Mouse (Mus musculus) olfactory bulb, adult 2 months (tissue): ENCODE results near the gene H2al1h. TPM values are rescaled to one million over a fixed set of nuclear protein-coding genes. Genes with fewer than 3 reads are reported as not detected.
"Not testable (repeated sequence)": the region's sequence is repeated elsewhere in the genome, so short reads cannot be mapped to it uniquely, and the experiment has no call there.

Source experiments
- H3K27ac ChIP-seq: fragments of 200-500 bp; 2 replicates; pipeline ENCODE4 v1.5.1; 2012; ENCODE audit warnings: low read depth, low read length; ENCODE audit not compliant: insufficient read depth
- H3K4me1 ChIP-seq: fragments of 200-500 bp; 2 replicates; pipeline ENCODE4 v1.6.1; 2012; ENCODE audit warnings: low read length; ENCODE audit not compliant: control insufficient read depth, insufficient read depth
- H3K4me3 ChIP-seq: fragments of 200-500 bp; 2 replicates; pipeline ENCODE4 v1.5.1; 2012; ENCODE audit warnings: mild to moderate bottlenecking, low read depth, low read length, moderate library complexity; ENCODE audit not compliant: insufficient read depth
- CTCF ChIP-seq: fragments of 200-500 bp; IDR thresholded peaks from 2 replicates; pipeline ENCODE4 v1.5.1; 2012; ENCODE audit warnings: low read depth, mild to moderate bottlenecking, low read length, moderate library complexity; ENCODE audit not compliant: insufficient read depth
- POLR2A ChIP-seq: fragments of 200-500 bp; IDR thresholded peaks from 2 replicates; pipeline ENCODE4 v1.6.1; 2012; ENCODE audit warnings: mild to moderate bottlenecking, low read depth, low read length, moderate library complexity; ENCODE audit not compliant: insufficient read depth
- WGBS: fragments of 180-500 bp; shearing (Covaris S2); methylation state at CpG from one replicate; pipeline ENCODE4 v1.1.7; 2018; 5-methylcytosine and 5-hydroxymethylcytosine counted together
- polyA plus RNA-seq: library from polyadenylated mRNA; stranded (reverse); fragments of >200 nt; gene quantifications from 2 replicates; pipeline ENCODE4 v1.2.4, GENCODE M21; 2012; ENCODE audit warnings: low replicate concordance; ENCODE audit not compliant: missing spikeins, insufficient read depth, insufficient read length

Gene H2al1h
- polyA plus RNA-seq, result not detected in 2 replicates

DNA sequence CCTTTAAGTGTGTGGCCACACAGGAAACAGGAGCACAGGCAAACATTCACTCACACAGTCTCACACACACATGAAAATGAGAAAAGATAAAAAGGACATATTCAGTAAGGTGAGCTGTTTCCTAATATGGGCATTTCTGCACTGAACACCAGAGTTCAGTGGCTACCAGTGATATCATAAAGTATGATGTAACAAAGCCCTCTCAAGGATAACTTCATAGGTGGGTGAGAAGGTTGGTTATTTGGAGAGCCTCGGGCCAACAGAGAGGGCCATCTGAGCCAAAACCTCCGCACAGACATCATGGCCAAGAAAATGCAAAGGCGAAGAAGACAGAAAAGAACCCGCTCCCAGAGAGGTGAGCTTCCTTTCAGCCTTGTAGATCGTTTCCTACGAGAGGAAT is at the start of gene H2al1h:
Gene H2al1h (plus strand): TSS at position 301 of the 400 bp plus-strand sequence.
- no CpG with 5 or more reads among the region's 6 CpGs for WGBS
- H3K4me1 ChIP-seq, H3K27ac ChIP-seq, H3K4me3 ChIP-seq: not testable (repeated sequence)

DNA sequence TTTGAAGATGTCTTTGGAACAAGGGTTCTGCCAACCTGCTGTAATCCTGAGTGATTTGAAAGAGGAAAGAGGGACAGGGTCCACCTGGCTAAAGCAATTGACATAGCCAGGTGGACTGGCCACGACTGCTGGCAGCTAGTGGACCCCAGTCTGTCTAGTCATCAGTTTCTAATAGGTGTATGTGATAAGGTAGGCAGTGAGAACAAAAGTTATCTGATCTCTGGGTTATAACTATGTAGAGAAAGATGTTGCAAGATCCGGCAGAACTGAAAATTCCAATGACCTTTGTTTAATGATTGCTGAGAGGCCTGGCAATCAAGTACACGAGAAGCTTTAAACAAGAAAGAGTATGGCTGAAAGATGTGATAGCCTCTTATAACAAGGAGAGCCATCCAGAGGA is 48.1 kb upstream of the H2al1h start:
- WGBS, result 87% methylated on average over 3 of the region's 3 CpGs
- TF ChIP-seq POLR2A (no peak), CTCF (no peak)
- H3K27ac ChIP-seq, result no peak overlapping the region
- H3K4me3 ChIP-seq, result no peak overlapping the region
- no peaks in the 10 kb centered on the region for H3K4me1 ChIP-seq

DNA sequence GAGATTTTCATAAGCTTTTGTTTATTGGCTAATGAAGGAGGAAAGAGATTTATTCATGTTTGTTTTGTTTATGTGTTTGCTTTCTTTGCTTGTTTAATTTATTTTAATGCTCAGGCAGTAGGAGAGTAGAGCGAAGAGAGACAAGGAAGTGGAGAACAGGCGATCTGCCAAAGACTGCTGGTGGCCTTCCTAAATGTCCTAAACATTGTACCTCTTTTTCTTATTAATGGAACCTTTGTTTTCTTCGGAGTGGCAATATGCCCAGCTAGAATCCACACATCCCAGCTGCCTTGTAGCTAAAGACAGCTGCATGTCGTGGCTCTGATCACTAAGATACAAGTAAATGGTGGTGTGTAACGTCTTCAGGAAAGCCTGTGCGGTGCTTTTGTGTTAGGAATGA is 44.2 kb upstream of the H2al1h start:
- no peak for TF ChIP-seq CTCF
- TF ChIP-seq POLR2A, result no peak
- H3K27ac ChIP-seq, result no peak overlapping the region
- WGBS, result 69% methylated on average over 6 of the region's 6 CpGs
- no peaks in the 10 kb centered on the region for H3K4me1 ChIP-seq
- no peak overlapping the region for H3K4me3 ChIP-seq

DNA sequence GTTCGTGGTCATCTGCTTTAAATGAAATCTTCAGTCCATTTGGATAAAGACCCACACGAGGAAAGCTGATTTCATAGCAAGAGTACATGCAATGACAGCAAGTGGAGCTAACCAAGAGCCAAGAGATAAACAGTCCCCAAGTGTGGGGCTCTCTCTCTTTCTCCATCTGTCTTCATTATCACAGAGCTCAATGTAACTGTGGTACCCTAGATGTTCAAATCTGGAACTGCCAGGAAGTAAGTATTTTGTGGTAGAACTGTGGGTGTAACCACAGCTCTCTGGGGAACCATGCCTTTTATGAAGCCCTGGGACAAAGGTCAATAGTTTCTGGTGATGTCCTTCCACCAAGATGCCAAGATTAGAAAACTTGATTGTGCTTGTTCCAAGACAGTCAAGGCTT is 40.6 kb upstream of the H2al1h start:
- TF ChIP-seq POLR2A, result no peak
- 78% methylated on average over 2 of the region's 2 CpGs for WGBS
- Histone ChIP-seq H3K27ac (no peak overlapping the region), H3K4me3 (no peak overlapping the region), H3K4me1 (no peaks in the 10 kb centered on the region)

DNA sequence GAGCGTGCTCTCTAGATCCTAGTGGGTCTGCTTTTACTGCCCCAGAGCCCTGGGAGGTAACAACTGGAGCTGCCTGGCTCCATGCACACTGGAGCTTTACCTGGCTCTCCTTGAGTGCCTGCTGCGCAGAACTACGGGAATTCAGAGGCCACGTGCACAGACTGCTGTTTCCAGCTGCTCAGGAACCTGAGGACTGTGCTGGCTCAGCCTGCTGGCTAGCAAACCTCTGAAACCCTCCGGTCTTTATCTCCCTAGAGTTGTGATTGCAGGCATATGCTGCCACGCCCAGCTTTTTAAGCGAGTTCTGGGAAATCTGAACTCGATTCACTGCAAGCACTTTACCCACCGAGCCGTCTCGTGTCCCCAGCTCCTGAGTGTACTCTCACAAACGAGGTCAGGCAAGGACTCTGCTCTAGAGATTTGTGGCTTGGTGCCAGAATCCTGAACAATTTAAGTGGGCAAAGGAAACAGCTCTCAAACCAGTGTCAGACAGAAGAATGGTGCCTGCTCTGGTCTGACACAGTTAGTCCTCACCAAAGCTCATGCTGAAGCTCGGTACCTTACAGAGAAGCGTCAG is 32.9 kb upstream of the H2al1h start:
- WGBS, result 67% methylated on average over 14 of the region's 14 CpGs

DNA sequence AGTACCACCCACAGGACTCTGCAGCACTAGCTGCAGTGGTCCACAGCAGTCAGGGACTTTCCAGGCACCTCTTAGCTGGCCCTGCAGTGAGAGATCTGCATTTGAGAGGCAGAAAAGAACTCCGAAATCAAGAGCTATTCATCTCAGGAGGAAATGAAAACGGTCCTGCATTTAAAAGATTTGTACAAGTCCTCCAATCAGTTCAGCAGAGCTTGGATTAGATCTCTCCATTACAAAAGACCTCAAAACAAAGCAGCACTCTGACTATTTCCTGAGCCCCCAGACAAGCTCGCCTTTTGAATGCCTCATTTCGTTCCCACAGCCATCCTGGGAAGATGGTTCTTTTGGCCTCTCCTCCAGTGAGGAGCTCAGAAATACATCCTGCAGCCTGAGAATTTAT is 32.0 kb upstream of the H2al1h start:
- Histone ChIP-seq H3K4me1 (no peaks in the 10 kb centered on the region), H3K27ac (no peak overlapping the region), H3K4me3 (no peak overlapping the region)
- WGBS, result 63% methylated on average over 4 of the region's 4 CpGs
- no peak for TF ChIP-seq POLR2A
- no peak for TF ChIP-seq CTCF

More for the DNA sequence above, 32.9 kb upstream of the H2al1h start:
- no peak overlapping the region for H3K4me3 ChIP-seq
- no peak overlapping the region for H3K27ac ChIP-seq
- TF ChIP-seq CTCF (no peak), POLR2A (no peak)
- H3K4me1 ChIP-seq, result no peaks in the 10 kb centered on the region

DNA sequence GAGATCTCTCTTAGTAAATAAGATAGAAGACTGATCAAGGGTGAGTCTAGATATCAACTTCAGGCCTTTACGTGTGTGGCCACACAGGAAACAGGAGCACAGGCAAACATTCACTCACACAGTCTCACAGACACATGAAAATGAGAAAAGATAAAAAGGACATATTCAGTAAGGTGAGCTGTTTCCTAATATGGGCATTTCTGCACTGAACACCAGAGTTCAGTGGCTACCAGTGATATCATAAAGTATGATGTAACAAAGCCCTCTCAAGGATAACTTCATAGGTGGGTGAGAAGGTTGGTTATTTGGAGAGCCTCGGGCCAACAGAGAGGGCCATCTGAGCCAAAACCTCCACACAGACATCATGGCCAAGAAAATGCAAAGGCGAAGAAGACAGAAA is 22.3 kb upstream of the H2al1h start, which contains the start of gene H2al1a:
Gene H2al1a (plus strand): TSS at position 301 of the 400 bp plus-strand sequence.
- not testable (repeated sequence) for H3K4me3 ChIP-seq, H3K4me1 ChIP-seq, H3K27ac ChIP-seq
- no CpG with 5 or more reads among the region's 3 CpGs for WGBS

DNA sequence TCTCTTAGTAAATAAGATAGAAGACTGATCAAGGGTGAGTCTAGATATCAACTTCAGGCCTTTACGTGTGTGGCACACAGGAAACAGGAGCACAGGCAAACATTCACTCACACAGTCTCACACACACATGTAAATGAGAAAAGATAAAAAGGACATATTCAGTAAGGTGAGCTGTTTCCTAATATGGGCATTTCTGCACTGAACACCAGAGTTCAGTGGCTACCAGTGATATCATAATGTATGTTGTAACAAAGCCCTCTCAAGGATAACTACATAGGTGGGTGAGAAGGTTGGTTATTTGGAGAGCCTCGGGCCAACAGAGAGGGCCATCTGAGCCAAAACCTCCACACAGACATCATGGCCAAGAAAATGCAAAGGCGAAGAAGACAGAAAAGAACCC is 19.2 kb upstream of the H2al1h start, which contains the start of gene H2al1b:
Gene H2al1b (plus strand): TSS at position 301 of the 400 bp plus-strand sequence.
- not testable (repeated sequence) for H3K4me1 ChIP-seq, H3K4me3 ChIP-seq
- 100% methylated on average over 1 of the region's 3 CpGs for WGBS

DNA sequence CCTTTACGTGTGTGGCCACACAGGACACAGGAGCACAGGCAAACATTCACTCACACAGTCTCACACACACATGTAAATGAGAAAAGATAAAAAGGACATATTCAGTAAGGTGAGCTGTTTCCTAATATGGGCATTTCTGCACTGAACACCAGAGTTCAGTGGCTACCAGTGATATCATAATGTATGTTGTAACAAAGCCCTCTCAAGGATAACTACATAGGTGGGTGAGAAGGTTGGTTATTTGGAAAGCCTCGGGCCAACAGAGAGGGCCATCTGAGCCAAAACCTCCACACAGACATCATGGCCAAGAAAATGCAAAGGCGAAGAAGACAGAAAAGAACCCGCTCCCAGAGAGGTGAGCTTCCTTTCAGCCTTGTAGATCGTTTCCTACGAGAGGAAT is 15.9 kb upstream of the H2al1h start, which contains the start of gene H2al1c:
Gene H2al1c (plus strand): TSS at position 301 of the 400 bp plus-strand sequence.
- H3K4me3 ChIP-seq, H3K4me1 ChIP-seq, H3K27ac ChIP-seq: not testable (repeated sequence)
- 100% methylated on average over 1 of the region's 6 CpGs for WGBS

More for the DNA sequence above, 19.2 kb upstream of the H2al1h start, which contains the start of gene H2al1b:
- H3K27ac ChIP-seq, result not testable (repeated sequence)

DNA sequence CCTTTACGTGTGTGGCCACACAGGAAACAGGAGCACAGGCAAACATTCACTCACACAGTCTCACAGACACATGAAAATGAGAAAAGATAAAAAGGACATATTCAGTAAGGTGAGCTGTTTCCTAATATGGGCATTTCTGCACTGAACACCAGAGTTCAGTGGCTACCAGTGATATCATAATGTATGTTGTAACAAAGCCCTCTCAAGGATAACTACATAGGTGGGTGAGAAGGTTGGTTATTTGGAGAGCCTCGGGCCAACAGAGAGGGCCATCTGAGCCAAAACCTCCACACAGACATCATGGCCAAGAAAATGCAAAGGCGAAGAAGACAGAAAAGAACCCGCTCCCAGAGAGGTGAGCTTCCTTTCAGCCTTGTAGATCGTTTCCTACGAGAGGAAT is 12.8 kb upstream of the H2al1h start, which contains the start of gene H2al1d:
Gene H2al1d (plus strand): TSS at position 301 of the 400 bp plus-strand sequence.
- not testable (repeated sequence) for H3K27ac ChIP-seq, H3K4me1 ChIP-seq, H3K4me3 ChIP-seq
- WGBS, result no CpG with 5 or more reads among the region's 6 CpGs

DNA sequence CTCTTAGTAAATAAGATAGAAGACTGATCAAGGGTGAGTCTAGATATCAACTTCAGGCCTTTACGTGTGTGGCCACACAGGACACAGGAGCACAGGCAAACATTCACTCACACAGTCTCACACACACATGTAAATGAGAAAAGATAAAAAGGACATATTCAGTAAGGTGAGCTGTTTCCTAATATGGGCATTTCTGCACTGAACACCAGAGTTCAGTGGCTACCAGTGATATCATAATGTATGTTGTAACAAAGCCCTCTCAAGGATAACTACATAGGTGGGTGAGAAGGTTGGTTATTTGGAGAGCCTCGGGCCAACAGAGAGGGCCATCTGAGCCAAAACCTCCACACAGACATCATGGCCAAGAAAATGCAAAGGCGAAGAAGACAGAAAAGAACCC is 9.7 kb upstream of the H2al1h start, which contains the start of gene H2al1e:
Gene H2al1e (plus strand): TSS at position 301 of the 400 bp plus-strand sequence.
- H3K4me1 ChIP-seq, H3K27ac ChIP-seq, H3K4me3 ChIP-seq: not testable (repeated sequence)
- WGBS, result no CpG with 5 or more reads among the region's 3 CpGs

DNA sequence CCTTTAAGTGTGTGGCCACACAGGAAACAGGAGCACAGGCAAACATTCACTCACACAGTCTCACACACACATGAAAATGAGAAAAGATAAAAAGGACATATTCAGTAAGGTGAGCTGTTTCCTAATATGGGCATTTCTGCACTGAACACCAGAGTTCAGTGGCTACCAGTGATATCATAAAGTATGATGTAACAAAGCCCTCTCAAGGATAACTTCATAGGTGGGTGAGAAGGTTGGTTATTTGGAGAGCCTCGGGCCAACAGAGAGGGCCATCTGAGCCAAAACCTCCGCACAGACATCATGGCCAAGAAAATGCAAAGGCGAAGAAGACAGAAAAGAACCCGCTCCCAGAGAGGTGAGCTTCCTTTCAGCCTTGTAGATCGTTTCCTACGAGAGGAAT is 6.4 kb upstream of the H2al1h start, which contains the start of gene H2al1f:
Gene H2al1f (plus strand): TSS at position 301 of the 400 bp plus-strand sequence.
- no CpG with 5 or more reads among the region's 6 CpGs for WGBS
- H3K27ac ChIP-seq, H3K4me3 ChIP-seq, H3K4me1 ChIP-seq: not testable (repeated sequence)

DNA sequence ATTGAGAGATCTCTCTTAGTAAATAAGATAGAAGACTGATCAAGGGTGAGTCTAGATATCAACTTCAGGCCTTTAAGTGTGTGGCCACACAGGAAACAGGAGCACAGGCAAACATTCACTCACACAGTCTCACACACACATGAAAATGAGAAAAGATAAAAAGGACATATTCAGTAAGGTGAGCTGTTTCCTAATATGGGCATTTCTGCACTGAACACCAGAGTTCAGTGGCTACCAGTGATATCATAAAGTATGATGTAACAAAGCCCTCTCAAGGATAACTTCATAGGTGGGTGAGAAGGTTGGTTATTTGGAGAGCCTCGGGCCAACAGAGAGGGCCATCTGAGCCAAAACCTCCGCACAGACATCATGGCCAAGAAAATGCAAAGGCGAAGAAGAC is 3.3 kb upstream of the H2al1h start, which contains the start of gene H2al1g:
Gene H2al1g (plus strand): TSS at position 301 of the 400 bp plus-strand sequence.
- not testable (repeated sequence) for H3K27ac ChIP-seq, H3K4me3 ChIP-seq, H3K4me1 ChIP-seq
- WGBS, result no CpG with 5 or more reads among the region's 3 CpGs

DNA sequence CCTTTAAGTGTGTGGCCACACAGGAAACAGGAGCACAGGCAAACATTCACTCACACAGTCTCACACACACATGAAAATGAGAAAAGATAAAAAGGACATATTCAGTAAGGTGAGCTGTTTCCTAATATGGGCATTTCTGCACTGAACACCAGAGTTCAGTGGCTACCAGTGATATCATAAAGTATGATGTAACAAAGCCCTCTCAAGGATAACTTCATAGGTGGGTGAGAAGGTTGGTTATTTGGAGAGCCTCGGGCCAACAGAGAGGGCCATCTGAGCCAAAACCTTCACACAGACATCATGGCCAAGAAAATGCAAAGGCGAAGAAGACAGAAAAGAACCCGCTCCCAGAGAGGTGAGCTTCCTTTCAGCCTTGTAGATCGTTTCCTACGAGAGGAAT is 3.1 kb downstream of the H2al1h start, which contains the start of gene H2al1i:
Gene H2al1i (plus strand): TSS at position 301 of the 400 bp plus-strand sequence.
- WGBS, result 92% methylated on average over 2 of the region's 5 CpGs

More for the DNA sequence above, 3.1 kb downstream of the H2al1h start, which contains the start of gene H2al1i:
- not testable (repeated sequence) for H3K27ac ChIP-seq, H3K4me1 ChIP-seq, H3K4me3 ChIP-seq
